Mouse (Mus musculus): ENCODE data around the gene Ess2. TPM values are rescaled to one million over a fixed set of nuclear protein-coding genes. Genes with fewer than 3 reads are reported as not detected.

Ess2 gene
- polyA plus RNA-seq, 1 experiment = 45.5 TPM

- TF ChIP-seq CTCF (IDR thresholded peaks at IDR 0.05; ENCODE audit: borderline replicate concordance, control insufficient read depth, extremely low read depth, insufficient read depth, low read length, poor library complexity) (no peak), POLR2A (IDR thresholded peaks at IDR 0.05; ENCODE audit: control insufficient read depth, extremely low read depth, insufficient read depth, low read length, poor library complexity) (no peak; the same call in 1 of the 2 replicates)
- Histone ChIP-seq H3K27me3 (ENCODE audit: control insufficient read depth, insufficient read depth, low read length) (no peaks in the 10 kb centered on the region), H3K36me3 (ENCODE audit: control insufficient read depth, insufficient read depth, low read length) (no peaks in the 10 kb centered on the region), H3K4me3 (ENCODE audit: control insufficient read depth, insufficient read depth, low read length) (peak overlapping the region; percentile 90), H3K27ac (ENCODE audit: control insufficient read depth, insufficient read depth, low read length) (no peak overlapping the region), H3K4me1 (replicated peaks; ENCODE audit: control insufficient read depth, insufficient read depth, low read length) (peaks cover 6% of the 10 kb centered on the region)
- WGBS = 6% methylated on average over 72 of the region's 72 CpGs
- DNase-seq = peak; percentile 60
These were observed 16.4 kb upstream of the Ess2 start for GRCm38 (mm10) chr16:17927351-17928082.

GRCm38 (mm10) chr16:17922163-17922538 is 11.0 kb upstream of the Ess2 start:
- TF ChIP-seq CTCF (IDR thresholded peaks at IDR 0.05; ENCODE audit: borderline replicate concordance, control insufficient read depth, extremely low read depth, insufficient read depth, low read length, poor library complexity) = no peak
- TF ChIP-seq POLR2A (IDR thresholded peaks at IDR 0.05; ENCODE audit: control insufficient read depth, extremely low read depth, insufficient read depth, low read length, poor library complexity) = no peak
- under 1% methylated on average over 14 of the region's 14 CpGs for WGBS

GRCm38 (mm10) chr16:17921325-17922162 is 10.4 kb upstream of the Ess2 start:
- Histone ChIP-seq H3K4me3 (ENCODE audit: control insufficient read depth, insufficient read depth, low read length) (peak overlapping the region; percentile 57), H3K36me3 (ENCODE audit: control insufficient read depth, insufficient read depth, low read length) (no peaks in the 10 kb centered on the region), H3K4me1 (replicated peaks; ENCODE audit: control insufficient read depth, insufficient read depth, low read length) (peaks cover 14% of the 10 kb centered on the region), H3K27me3 (ENCODE audit: control insufficient read depth, insufficient read depth, low read length) (no peaks in the 10 kb centered on the region; the same call in 1 of the 2 replicates), H3K27ac (ENCODE audit: control insufficient read depth, insufficient read depth, low read length) (no peak overlapping the region)
- peak; percentile 94 for DNase-seq
- WGBS = under 1% methylated on average over 47 of the region's 47 CpGs
- TF ChIP-seq CTCF (IDR thresholded peaks at IDR 0.05; ENCODE audit: borderline replicate concordance, control insufficient read depth, extremely low read depth, insufficient read depth, low read length, poor library complexity) (peak; percentile 88), POLR2A (IDR thresholded peaks at IDR 0.05; ENCODE audit: control insufficient read depth, extremely low read depth, insufficient read depth, low read length, poor library complexity) (peak; percentile 63)

More at GRCm38 (mm10) chr16:17922163-17922538, 11.0 kb upstream of the Ess2 start:
- Histone ChIP-seq H3K27ac (ENCODE audit: control insufficient read depth, insufficient read depth, low read length) (no peak overlapping the region), H3K4me1 (replicated peaks; ENCODE audit: control insufficient read depth, insufficient read depth, low read length) (peaks cover 17% of the 10 kb centered on the region), H3K36me3 (ENCODE audit: control insufficient read depth, insufficient read depth, low read length) (no peaks in the 10 kb centered on the region), H3K4me3 (ENCODE audit: control insufficient read depth, insufficient read depth, low read length) (peak overlapping the region; percentile 57), H3K27me3 (ENCODE audit: control insufficient read depth, insufficient read depth, low read length) (no peaks in the 10 kb centered on the region)
- DNase-seq = no peak

- DNase-seq = no peak
- Histone ChIP-seq H3K27ac (ENCODE audit: control insufficient read depth, insufficient read depth, low read length) (no peak overlapping the region), H3K4me3 (ENCODE audit: control insufficient read depth, insufficient read depth, low read length) (no peak overlapping the region), H3K27me3 (ENCODE audit: control insufficient read depth, insufficient read depth, low read length) (no peaks in the 10 kb centered on the region; the same call in 1 of the 2 replicates), H3K36me3 (ENCODE audit: control insufficient read depth, insufficient read depth, low read length) (no peaks in the 10 kb centered on the region), H3K4me1 (replicated peaks; ENCODE audit: control insufficient read depth, insufficient read depth, low read length) (peaks cover 14% of the 10 kb centered on the region)
- TF ChIP-seq POLR2A (IDR thresholded peaks at IDR 0.05; ENCODE audit: control insufficient read depth, extremely low read depth, insufficient read depth, low read length, poor library complexity) (no peak), CTCF (IDR thresholded peaks at IDR 0.05; ENCODE audit: borderline replicate concordance, control insufficient read depth, extremely low read depth, insufficient read depth, low read length, poor library complexity) (no peak)
- WGBS = 91% methylated on average over 20 of the region's 20 CpGs
These were observed 9.4 kb upstream of the Ess2 start for GRCm38 (mm10) chr16:17920586-17920985.

- Histone ChIP-seq H3K27ac (ENCODE audit: control insufficient read depth, insufficient read depth, low read length) (no peak within 1 kb of the TSS), H3K27me3 (ENCODE audit: control insufficient read depth, insufficient read depth, low read length) (peaks cover 15% of the 10 kb centered on the region), H3K4me3 (ENCODE audit: control insufficient read depth, insufficient read depth, low read length) (0 out of 2 replicates have a peak within 1 kb of the TSS, but pooled peaks have one; percentile 2), H3K4me1 (replicated peaks; ENCODE audit: control insufficient read depth, insufficient read depth, low read length) (peaks cover 9% of the 10 kb centered on the region), H3K36me3 (ENCODE audit: control insufficient read depth, insufficient read depth, low read length) (no peaks in the 10 kb centered on the region)
- 3% methylated on average over 102 of the region's 106 CpGs for WGBS
- peak; percentile 18 for DNase-seq
- TF ChIP-seq CTCF (IDR thresholded peaks at IDR 0.05; ENCODE audit: borderline replicate concordance, control insufficient read depth, extremely low read depth, insufficient read depth, low read length, poor library complexity) = no peak
- no peak for TF ChIP-seq POLR2A (IDR thresholded peaks at IDR 0.05; ENCODE audit: control insufficient read depth, extremely low read depth, insufficient read depth, low read length, poor library complexity)
These were observed 3.4 kb upstream of the Ess2 start, which contains the start of gene Gsc2 for GRCm38 (mm10) chr16:17914307-17915249. Gsc2 (minus strand) TSS chr16:17915059.
